Mouse (Mus musculus) liver, embryonic 11.5 days (tissue): ENCODE measurements at regions not wholly inside any gene's neighbourhood (a gene's known extent, or its start where the extent isn't known, plus 50 kb on each side); places are given as distances from the start of the nearest gene placed in this dataset.

Experiments
- ATAC-seq: fragments of 200-750 bp; cut with Nextera tagmentation; replicated peaks from 2 replicates; pipeline ENCODE4 v1.8.0; 2017; ENCODE audit warnings: moderate number of reproducible peaks, mild to moderate bottlenecking, moderate TSS enrichment, moderate library complexity; ENCODE audit not compliant: low FRiP score
- DNase-seq: peaks from one replicate; pipeline ENCODE4 v3.0.0-alpha.2; 2017; ENCODE audit warnings: low spot score
- H3K27ac ChIP-seq: fragments of 300-500 bp; sonication (generic); 2 replicates; pipeline ENCODE4 v1.5.1; 2014; ENCODE audit warnings: mild to moderate bottlenecking, low read depth, low read length, control low read depth
- H3K27me3 ChIP-seq: fragments of 300-500 bp; sonication (generic); replicated peaks from 2 replicates; pipeline ENCODE4 v1.6.1; 2014; ENCODE audit warnings: low read length, mixed read lengths; ENCODE audit not compliant: control insufficient read depth, insufficient read depth
- H3K36me3 ChIP-seq: fragments of 300-500 bp; sonication (generic); 2 replicates; pipeline ENCODE4 v1.6.1; 2014; ENCODE audit warnings: mild to moderate bottlenecking, low read length, moderate library complexity, mixed read lengths; ENCODE audit not compliant: control insufficient read depth, insufficient read depth
- H3K4me1 ChIP-seq: fragments of 300-500 bp; sonication (generic); replicated peaks from 2 replicates; pipeline ENCODE4 v1.6.1; 2014; ENCODE audit warnings: low read length, mixed read lengths; ENCODE audit not compliant: control insufficient read depth, insufficient read depth
- H3K4me2 ChIP-seq: fragments of 300-500 bp; sonication (generic); 2 replicates; pipeline ENCODE4 v1.6.1; 2014; ENCODE audit warnings: mild to moderate bottlenecking, control low read depth, moderate library complexity
- H3K4me3 ChIP-seq: fragments of 300-500 bp; sonication (generic); 2 replicates; pipeline ENCODE4 v1.5.1; 2014; ENCODE audit warnings: low read depth, low read length, control low read depth
- H3K9ac ChIP-seq: fragments of 300-500 bp; sonication (generic); 2 replicates; pipeline ENCODE4 v1.6.1; 2014; ENCODE audit warnings: low read depth, low read length, control low read depth
- H3K9me3 ChIP-seq: fragments of 300-500 bp; sonication (generic); 2 replicates; pipeline ENCODE4 v1.6.1; 2016; ENCODE audit warnings: low read length, inconsistent platforms, mixed read lengths; ENCODE audit not compliant: control insufficient read depth
- WGBS: fragments of 180-500 bp; shearing (Covaris S2); extraction: QIAGEN DNeasy Blood & Tissue Kit; methylation state at CpG from one replicate; pipeline ENCODE4 v1.1.7; 2014; 5-methylcytosine and 5-hydroxymethylcytosine counted together

DNA sequence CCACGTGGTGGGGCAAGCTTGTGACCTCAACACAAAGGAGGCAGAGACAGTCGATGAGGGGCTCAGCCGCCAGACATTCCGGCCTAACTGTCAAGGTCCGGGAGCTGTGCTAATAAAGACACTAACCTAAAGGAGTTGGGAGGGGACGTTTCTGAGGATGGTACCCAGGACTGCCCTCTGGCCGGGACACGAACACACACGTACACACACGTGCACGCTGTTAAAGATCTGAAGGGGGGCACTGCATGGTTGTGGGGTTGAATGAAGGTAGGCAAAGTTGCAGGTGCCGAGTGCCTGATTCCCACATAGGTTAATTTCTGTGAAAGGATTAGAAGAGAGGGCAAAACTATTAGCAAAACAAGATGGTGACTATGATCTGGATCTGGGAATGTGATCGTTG, 65.4 kb upstream of the Mitf start:
- no peaks in the 10 kb centered on the region for H3K36me3 ChIP-seq
- no peaks in the 10 kb centered on the region for H3K4me1 ChIP-seq
- H3K9ac ChIP-seq: no peak overlapping the region
- WGBS: 72% methylated on average over 13 of the region's 13 CpGs
- DNase-seq: no peak
- no peaks in the 10 kb centered on the region for H3K27me3 ChIP-seq
- no peaks in the 10 kb centered on the region for H3K9me3 ChIP-seq
- no peak overlapping the region for H3K27ac ChIP-seq
- H3K4me2 ChIP-seq: no peak overlapping the region
- no peak overlapping the region for H3K4me3 ChIP-seq
- no peak for ATAC-seq

DNA sequence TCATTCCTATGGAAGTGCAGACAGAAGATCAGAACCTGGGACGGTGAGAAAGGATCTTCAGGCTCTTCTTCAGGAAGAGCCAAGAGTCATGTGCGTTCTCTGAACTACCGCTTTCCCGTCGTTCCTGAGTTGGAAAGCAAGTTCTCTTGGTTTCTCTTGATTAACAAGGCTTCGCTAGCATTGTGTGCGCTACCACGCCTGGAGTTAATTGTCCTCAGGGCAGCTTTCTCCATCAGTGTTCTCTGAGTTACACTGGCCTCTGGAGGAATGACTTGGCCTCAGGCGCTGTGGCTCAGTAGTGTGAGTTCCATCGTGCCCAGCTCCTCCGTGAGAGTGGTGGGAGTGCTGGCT, 66.0 kb upstream of the Mitf start:
- H3K27me3 ChIP-seq: no peaks in the 10 kb centered on the region
- WGBS: 61% methylated on average over 11 of the region's 11 CpGs
- H3K9ac ChIP-seq: no peak overlapping the region
- no peaks in the 10 kb centered on the region for H3K36me3 ChIP-seq
- H3K9me3 ChIP-seq: no peaks in the 10 kb centered on the region
- no peak overlapping the region for H3K4me3 ChIP-seq
- H3K27ac ChIP-seq: no peak overlapping the region
- DNase-seq (no peak), ATAC-seq (no peak)
- no peaks in the 10 kb centered on the region for H3K4me1 ChIP-seq
- H3K4me2 ChIP-seq: peak overlapping the region; percentile 29; the same call in 1 of the 2 replicates

DNA sequence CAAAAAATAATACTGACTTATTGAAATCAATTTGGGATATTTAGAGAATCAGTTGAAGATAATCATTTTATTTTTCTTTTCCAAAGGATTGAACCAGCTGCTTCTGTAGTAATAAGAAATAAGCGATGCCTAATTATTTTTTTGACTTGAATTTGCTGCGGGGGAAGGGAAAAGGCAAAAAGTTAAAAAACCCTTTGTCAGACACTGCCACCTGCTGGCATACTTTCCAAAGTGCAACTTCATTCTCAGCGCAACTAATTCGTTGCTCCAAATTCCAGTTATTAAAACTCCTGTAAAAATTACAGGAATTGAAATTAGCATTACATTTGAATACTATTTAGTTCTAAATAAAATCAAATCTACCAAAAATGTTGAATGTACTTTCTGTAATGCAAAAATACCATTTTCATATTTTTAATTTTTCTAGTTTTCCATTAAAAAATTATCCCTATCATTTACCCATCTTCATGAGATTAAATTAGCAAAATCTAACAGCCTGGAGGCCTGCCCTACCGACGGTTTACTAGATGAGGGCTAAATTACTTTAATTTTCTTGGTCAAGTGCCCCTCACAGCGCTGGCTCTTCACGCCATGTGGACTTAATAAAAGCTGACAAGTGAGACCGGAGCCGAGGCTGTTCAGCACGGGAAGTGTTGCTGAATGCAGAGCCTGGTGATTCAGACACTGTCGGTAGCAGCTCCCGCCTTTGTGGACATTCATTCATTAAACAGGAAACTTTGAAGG, 66.6 kb upstream of the Mitf start:
- H3K9ac ChIP-seq: no peak overlapping the region
- H3K4me2 ChIP-seq: peak overlapping the region; percentile 29; the same call in 1 of the 2 replicates
- no peaks in the 10 kb centered on the region for H3K27me3 ChIP-seq
- H3K36me3 ChIP-seq: no peaks in the 10 kb centered on the region
- H3K27ac ChIP-seq: no peak overlapping the region
- no peaks in the 10 kb centered on the region for H3K4me1 ChIP-seq
- ATAC-seq (no peak), DNase-seq (no peak)
- no peaks in the 10 kb centered on the region for H3K9me3 ChIP-seq
- 22% methylated on average over 13 of the region's 13 CpGs for WGBS
- no peak overlapping the region for H3K4me3 ChIP-seq

DNA sequence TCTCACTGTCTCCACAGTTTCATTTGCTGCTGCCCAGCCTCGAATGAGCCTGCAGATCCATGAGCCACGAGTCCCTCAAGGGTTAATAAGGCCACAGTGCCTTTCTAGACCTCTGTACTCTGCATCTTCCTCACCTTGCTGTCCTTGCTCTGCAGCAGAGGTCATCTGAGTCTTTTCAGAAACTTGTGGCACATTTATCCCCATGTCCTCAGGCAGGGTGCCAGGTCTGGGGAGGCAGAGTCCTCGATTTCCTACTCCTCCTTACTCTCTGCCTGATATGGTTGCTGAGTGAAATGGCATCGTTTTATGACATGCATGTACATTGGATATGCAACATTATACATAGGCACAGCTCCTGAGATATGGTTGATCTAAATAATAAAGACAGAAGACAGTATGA, 68.0 kb upstream of the Mitf start:
- ATAC-seq (no peak), DNase-seq (no peak)
- Histone ChIP-seq H3K4me1 (no peaks in the 10 kb centered on the region), H3K36me3 (no peaks in the 10 kb centered on the region), H3K27ac (no peak overlapping the region), H3K4me3 (no peak overlapping the region), H3K4me2 (no peak overlapping the region), H3K27me3 (no peaks in the 10 kb centered on the region), H3K9me3 (no peaks in the 10 kb centered on the region), H3K9ac (no peak overlapping the region)
- WGBS: 64% methylated on average over 4 of the region's 4 CpGs

DNA sequence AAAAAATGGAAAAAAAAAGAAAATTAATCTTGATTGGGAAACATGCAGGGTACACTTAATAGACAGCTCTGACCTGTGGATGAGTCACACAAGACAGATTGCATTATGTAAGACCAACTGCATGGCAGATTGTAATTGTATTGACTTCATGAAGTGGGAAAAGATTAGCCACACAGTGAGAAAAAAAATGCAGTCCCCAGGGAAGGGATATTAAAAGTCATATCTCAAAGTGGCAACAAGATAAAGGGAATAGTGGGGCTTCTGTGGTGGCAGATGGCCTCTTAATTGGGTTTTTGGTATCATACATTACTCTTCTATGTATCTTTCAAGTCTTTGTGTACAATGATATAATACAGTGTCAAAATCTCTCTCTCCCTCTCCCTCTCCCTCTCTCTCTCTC, 76.0 kb upstream of the Mitf start:
- Histone ChIP-seq H3K36me3 (no peaks in the 10 kb centered on the region), H3K27ac (no peak overlapping the region), H3K9me3 (no peaks in the 10 kb centered on the region), H3K27me3 (no peaks in the 10 kb centered on the region), H3K4me1 (no peaks in the 10 kb centered on the region), H3K9ac (no peak overlapping the region), H3K4me2 (no peak overlapping the region), H3K4me3 (no peak overlapping the region)
- DNase-seq (no peak), ATAC-seq (no peak)

DNA sequence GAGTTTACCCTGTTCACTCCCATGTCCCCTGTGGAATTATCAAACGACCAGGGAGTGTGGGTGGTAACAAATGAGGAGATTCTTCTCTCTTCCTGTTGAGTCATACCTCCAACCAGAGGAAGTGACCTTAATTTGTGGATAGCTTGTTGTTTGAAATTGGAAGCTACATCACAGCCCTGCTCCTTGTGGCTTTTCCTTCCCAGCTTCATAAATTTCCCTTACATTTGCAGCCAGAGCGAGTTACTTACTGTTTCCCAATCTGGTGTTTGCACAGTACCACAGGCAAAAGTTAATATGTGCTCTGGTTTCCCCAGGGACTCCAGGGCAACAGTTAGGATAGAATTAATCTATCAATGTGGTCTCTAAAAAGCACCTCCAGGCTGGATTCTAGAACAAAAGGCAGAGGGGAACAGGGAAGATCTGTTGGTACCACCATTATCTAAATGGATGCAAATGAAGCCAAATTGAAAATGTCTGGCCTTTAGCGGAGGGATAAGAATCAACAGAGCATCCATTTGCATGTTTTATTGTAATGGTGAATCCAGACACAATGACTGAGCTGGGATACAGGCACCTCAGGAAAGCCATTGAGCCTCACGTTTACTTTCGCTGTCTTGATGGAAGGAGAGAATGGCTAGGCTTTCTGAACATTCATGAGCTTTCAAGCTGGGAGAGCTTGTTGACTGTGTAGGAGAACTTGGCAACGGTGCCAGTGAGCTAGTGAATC, 88.5 kb upstream of the Mitf start:
- no peak for DNase-seq
- H3K9me3 ChIP-seq: no peaks in the 10 kb centered on the region
- H3K27me3 ChIP-seq: no peaks in the 10 kb centered on the region

DNA sequence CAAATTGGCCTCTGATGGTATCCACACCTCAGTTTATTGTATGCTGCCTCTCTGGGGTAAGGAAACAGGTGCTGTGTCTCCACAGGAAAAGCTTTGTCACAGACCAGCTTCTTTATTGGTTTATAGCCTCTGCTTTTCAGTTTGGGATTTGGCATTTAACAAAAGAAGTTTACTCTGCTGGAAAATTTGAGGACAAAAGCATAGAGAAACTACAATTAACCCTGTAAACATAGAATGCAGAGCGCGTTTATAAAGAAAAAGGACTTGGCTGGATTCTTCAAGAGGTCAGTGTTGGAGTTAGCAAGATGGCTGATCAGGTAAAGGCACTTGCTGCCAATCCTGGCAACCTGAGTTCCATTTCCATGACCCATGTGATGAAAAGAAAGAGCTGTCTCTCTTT, 90.1 kb upstream of the Frmd4b start:
- Histone ChIP-seq H3K4me1 (no peaks in the 10 kb centered on the region), H3K4me2 (no peak overlapping the region), H3K27me3 (no peaks in the 10 kb centered on the region), H3K4me3 (no peak overlapping the region), H3K9ac (no peak overlapping the region), H3K9me3 (no peaks in the 10 kb centered on the region), H3K27ac (no peak overlapping the region), H3K36me3 (no peaks in the 10 kb centered on the region)
- WGBS: 92% methylated on average over 2 of the region's 2 CpGs
- no peak for ATAC-seq
- no peak for DNase-seq

More for the DNA sequence above, 88.5 kb upstream of the Mitf start:
- Histone ChIP-seq H3K4me1 (no peaks in the 10 kb centered on the region), H3K27ac (no peak overlapping the region), H3K36me3 (no peaks in the 10 kb centered on the region), H3K4me2 (no peak overlapping the region), H3K9ac (no peak overlapping the region), H3K4me3 (no peak overlapping the region)
- WGBS: 56% methylated on average over 6 of the region's 6 CpGs
- ATAC-seq: no peak

DNA sequence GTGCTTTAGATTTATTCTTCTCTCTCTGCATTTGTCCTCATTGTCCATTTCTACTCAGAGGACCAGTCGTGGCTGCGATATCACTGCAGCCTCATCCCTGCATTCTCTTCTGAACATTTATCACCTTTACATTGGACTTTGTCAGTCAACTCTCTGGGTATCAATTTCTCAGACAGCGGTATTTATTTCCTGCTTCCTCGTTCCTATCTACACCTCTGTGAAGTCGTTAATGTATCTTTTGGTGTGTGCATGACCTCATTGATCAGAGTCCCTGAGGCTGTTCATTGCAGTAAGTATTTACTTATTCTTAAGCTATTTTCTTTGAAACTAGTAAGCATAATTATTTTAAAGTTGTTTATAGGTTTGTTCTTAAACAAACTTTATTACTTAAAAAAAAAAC, 87.0 kb upstream of the Frmd4b start:
- H3K4me1 ChIP-seq: no peaks in the 10 kb centered on the region
- no peak overlapping the region for H3K9ac ChIP-seq
- no peaks in the 10 kb centered on the region for H3K36me3 ChIP-seq
- no peak for ATAC-seq
- 61% methylated on average over 5 of the region's 5 CpGs for WGBS
- H3K4me2 ChIP-seq: no peak overlapping the region
- H3K9me3 ChIP-seq: no peaks in the 10 kb centered on the region
- H3K4me3 ChIP-seq: no peak overlapping the region
- no peaks in the 10 kb centered on the region for H3K27me3 ChIP-seq
- no peak for DNase-seq
- H3K27ac ChIP-seq: no peak overlapping the region

DNA sequence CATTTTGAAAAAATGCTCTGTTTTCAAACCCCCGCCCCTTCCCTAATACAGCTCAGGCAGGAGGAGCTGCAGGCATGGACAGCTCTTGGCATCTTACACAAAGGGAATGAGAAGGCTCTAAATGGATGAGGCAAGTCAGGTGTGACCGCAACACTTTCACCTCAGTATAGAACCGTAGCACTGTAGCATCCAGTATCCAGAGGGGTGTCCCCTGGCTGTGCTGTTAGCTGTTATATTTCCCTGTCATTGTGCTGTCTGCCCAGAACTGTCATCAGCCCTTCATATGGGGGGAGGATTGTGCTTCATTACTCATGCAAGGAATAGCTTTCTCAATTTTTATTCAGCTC, 82.4 kb upstream of the Frmd4b start:
- Histone ChIP-seq H3K4me2 (no peak overlapping the region), H3K27me3 (no peaks in the 10 kb centered on the region), H3K27ac (no peak overlapping the region), H3K4me1 (no peaks in the 10 kb centered on the region), H3K9ac (no peak overlapping the region), H3K9me3 (no peaks in the 10 kb centered on the region), H3K4me3 (no peak overlapping the region), H3K36me3 (no peaks in the 10 kb centered on the region)
- WGBS: 88% methylated on average over 3 of the region's 3 CpGs
- ATAC-seq (no peak), DNase-seq (no peak)
